Mouse (Mus musculus): ENCODE results near the gene Add1.
"Not testable (repeated sequence)": the region's sequence is repeated elsewhere in the genome, so short reads cannot be mapped to it uniquely, and the experiment has no call there.

The Add1 gene

GRCm38 (mm10) chr5:34543114-34543513, 30.4 kb upstream of the Add1 start:
- in situ Hi-C loops (cut with MboI; ENCODE audit: low pct_unique_long_range_greater_than_20kb in 1 of 2, low sequenced_read_pairs in 2 of 2, unreplicated experiment in 1 of 2) = loop anchor here in 1 of 2 experiments (25.0 kb wide), 1 partner anchor 94 kb away; the partner anchor contains the start of gene Mfsd10

- in situ Hi-C loops (cut with MboI; ENCODE audit: low pct_unique_long_range_greater_than_20kb in 1 of 2, low sequenced_read_pairs in 2 of 2, unreplicated experiment in 1 of 2) = loop anchor here (5.0 to 25.0 kb wide), 2 partner anchors 90 kb away; partner anchors contain the start of gene Mfsd10 (in 2 of the 2)
These were observed 26.1 kb upstream of the Add1 start for GRCm38 (mm10) chr5:34547410-34547809.

- in situ Hi-C loops (cut with MboI; ENCODE audit: low pct_unique_long_range_greater_than_20kb in 1 of 2, low sequenced_read_pairs in 2 of 2, unreplicated experiment in 1 of 2) = loop anchor here (5.0 to 25.0 kb wide), 2 partner anchors 88 kb away; partner anchors contain the start of gene Mfsd10 (in 2 of the 2)
These were observed 24.4 kb upstream of the Add1 start for GRCm38 (mm10) chr5:34549135-34549482.

GRCm38 (mm10) chr5:34549483-34550221, 23.8 kb upstream of the Add1 start:
- in situ Hi-C loops (cut with MboI; ENCODE audit: low pct_unique_long_range_greater_than_20kb in 1 of 2, low sequenced_read_pairs in 2 of 2, unreplicated experiment in 1 of 2) = loop anchor here (5.0 to 25.0 kb wide), 2 partner anchors 88 kb away; partner anchors contain the start of gene Mfsd10 (in 2 of the 2)

- in situ Hi-C loops (cut with MboI; ENCODE audit: low pct_unique_long_range_greater_than_20kb in 1 of 2, low sequenced_read_pairs in 2 of 2, unreplicated experiment in 1 of 2) = no loop called here
These were observed 23.2 kb upstream of the Add1 start for GRCm38 (mm10) chr5:34550251-34550650.

GRCm38 (mm10) chr5:34551821-34552220, 21.6 kb upstream of the Add1 start:
- in situ Hi-C loops (cut with MboI; ENCODE audit: low pct_unique_long_range_greater_than_20kb in 1 of 2, low sequenced_read_pairs in 2 of 2, unreplicated experiment in 1 of 2) = no loop called here

- in situ Hi-C loops (cut with MboI; ENCODE audit: low pct_unique_long_range_greater_than_20kb in 1 of 2, low sequenced_read_pairs in 2 of 2, unreplicated experiment in 1 of 2) = no loop called here
These were observed 9.6 kb upstream of the Add1 start for GRCm38 (mm10) chr5:34563854-34564253.

- in situ Hi-C loops (cut with MboI; ENCODE audit: low pct_unique_long_range_greater_than_20kb in 1 of 2, low sequenced_read_pairs in 2 of 2, unreplicated experiment in 1 of 2) = no loop called here
These were observed 9.2 kb upstream of the Add1 start for GRCm38 (mm10) chr5:34564291-34564690.

GRCm38 (mm10) chr5:34565545-34566283, 7.8 kb upstream of the Add1 start:
- in situ Hi-C loops (cut with MboI; ENCODE audit: low pct_unique_long_range_greater_than_20kb in 1 of 2, low sequenced_read_pairs in 2 of 2, unreplicated experiment in 1 of 2) = no loop called here

GRCm38 (mm10) chr5:34571551-34571950, 1.9 kb upstream of the Add1 start:
- in situ Hi-C loops (cut with MboI; ENCODE audit: low pct_unique_long_range_greater_than_20kb in 1 of 2, low sequenced_read_pairs in 2 of 2, unreplicated experiment in 1 of 2) = no loop called here

GRCm38 (mm10) chr5:34572568-34572967, 896 bp upstream of the Add1 start:
- in situ Hi-C loops (cut with MboI; ENCODE audit: low pct_unique_long_range_greater_than_20kb in 1 of 2, low sequenced_read_pairs in 2 of 2, unreplicated experiment in 1 of 2) = not testable (repeated sequence)

GRCm38 (mm10) chr5:34574721-34575120, 1.3 kb downstream of the Add1 start:
- in situ Hi-C loops (cut with MboI; ENCODE audit: low pct_unique_long_range_greater_than_20kb in 1 of 2, low sequenced_read_pairs in 2 of 2, unreplicated experiment in 1 of 2) = no loop called here

GRCm38 (mm10) chr5:34576286-34576685, 2.8 kb downstream of the Add1 start:
- in situ Hi-C loops (cut with MboI; ENCODE audit: low pct_unique_long_range_greater_than_20kb in 1 of 2, low sequenced_read_pairs in 2 of 2, unreplicated experiment in 1 of 2) = no loop called here

GRCm38 (mm10) chr5:34578038-34578655, 4.7 kb downstream of the Add1 start:
- in situ Hi-C loops (cut with MboI; ENCODE audit: low pct_unique_long_range_greater_than_20kb in 1 of 2, low sequenced_read_pairs in 2 of 2, unreplicated experiment in 1 of 2) = no loop called here

- in situ Hi-C loops (cut with MboI; ENCODE audit: low pct_unique_long_range_greater_than_20kb in 1 of 2, low sequenced_read_pairs in 2 of 2, unreplicated experiment in 1 of 2) = no loop called here
These were observed 5.9 kb downstream of the Add1 start for GRCm38 (mm10) chr5:34579377-34579776.

GRCm38 (mm10) chr5:34581671-34582313, 8.3 kb downstream of the Add1 start:
- in situ Hi-C loops (cut with MboI; ENCODE audit: low pct_unique_long_range_greater_than_20kb in 1 of 2, low sequenced_read_pairs in 2 of 2, unreplicated experiment in 1 of 2) = not testable (repeated sequence)

- in situ Hi-C loops (cut with MboI; ENCODE audit: low pct_unique_long_range_greater_than_20kb in 1 of 2, low sequenced_read_pairs in 2 of 2, unreplicated experiment in 1 of 2) = no loop called here
These were observed 8.8 kb downstream of the Add1 start for GRCm38 (mm10) chr5:34582314-34582675.

GRCm38 (mm10) chr5:34585216-34585615, 11.8 kb downstream of the Add1 start:
- in situ Hi-C loops (cut with MboI; ENCODE audit: low pct_unique_long_range_greater_than_20kb in 1 of 2, low sequenced_read_pairs in 2 of 2, unreplicated experiment in 1 of 2) = no loop called here

GRCm38 (mm10) chr5:34587881-34588280, 14.4 kb downstream of the Add1 start:
- in situ Hi-C loops (cut with MboI; ENCODE audit: low pct_unique_long_range_greater_than_20kb in 1 of 2, low sequenced_read_pairs in 2 of 2, unreplicated experiment in 1 of 2) = no loop called here
